Mouse (Mus musculus) frontal cortex, postnatal 10 days (tissue): ENCODE measurements at regions not wholly inside any gene's neighbourhood (a gene's known extent, or its start where the extent isn't known, plus 50 kb on each side); places are given as distances from the start of the nearest gene placed in this dataset.

Experiments
- DNase-seq, 2 experiments: peaks; one replicate each; pipeline ENCODE4 v3.0.0; 2022; ENCODE audit warnings: low spot score in 2 of 2, mixed read lengths in 1 of 2

GRCm38 (mm10) chr15:11573496-11573895 is 174.0 kb upstream of the Tars start:
- DNase-seq, result no peak

GRCm38 (mm10) chr15:11572063-11572462 is 172.6 kb upstream of the Tars start:
- no peak for DNase-seq

GRCm38 (mm10) chr15:11565503-11566031 is 166.1 kb upstream of the Tars start:
- DNase-seq, result no peak

- no peak for DNase-seq
Measured at GRCm38 (mm10) chr15:11552568-11552967, 153.1 kb upstream of the Tars start.

GRCm38 (mm10) chr15:11552110-11552509 is 152.6 kb upstream of the Tars start:
- no peak for DNase-seq

- no peak for DNase-seq
Measured at GRCm38 (mm10) chr15:11539485-11539884, 140.0 kb upstream of the Tars start.

- DNase-seq, result no peak
Measured at GRCm38 (mm10) chr15:11536076-11536620, 136.7 kb upstream of the Tars start.

- DNase-seq, result no peak
Measured at GRCm38 (mm10) chr15:11534404-11535251, 135.2 kb upstream of the Tars start.

GRCm38 (mm10) chr15:11533616-11534015 is 134.2 kb upstream of the Tars start:
- DNase-seq, result no peak

- no peak for DNase-seq
Measured at GRCm38 (mm10) chr15:11533002-11533610, 133.6 kb upstream of the Tars start.

GRCm38 (mm10) chr15:11532536-11532935 is 133.1 kb upstream of the Tars start:
- no peak for DNase-seq

- no peak for DNase-seq
Measured at GRCm38 (mm10) chr15:11529819-11530810, 130.7 kb upstream of the Tars start.

GRCm38 (mm10) chr15:11524337-11525106 is 125.1 kb upstream of the Tars start:
- DNase-seq, result no peak

GRCm38 (mm10) chr15:11518565-11518964 is 119.1 kb upstream of the Tars start:
- no peak for DNase-seq

- no peak for DNase-seq
Measured at GRCm38 (mm10) chr15:11517892-11518291, 118.4 kb upstream of the Tars start.

GRCm38 (mm10) chr15:11505076-11505639 is 105.7 kb upstream of the Tars start:
- DNase-seq, result no peak

GRCm38 (mm10) chr15:11496436-11496835 is 97.0 kb upstream of the Tars start:
- DNase-seq, result no peak

GRCm38 (mm10) chr15:11489116-11489515 is 89.7 kb upstream of the Tars start:
- DNase-seq, result no peak

GRCm38 (mm10) chr15:11487268-11487783 is 87.9 kb upstream of the Tars start:
- DNase-seq, result no peak

GRCm38 (mm10) chr15:11483916-11484315 is 84.5 kb upstream of the Tars start:
- no peak for DNase-seq
